Mouse (Mus musculus) embryonic facial prominence, embryonic 10.5 days (tissue): ENCODE results near the gene Got1. TPM values are rescaled to one million over a fixed set of nuclear protein-coding genes. Genes with fewer than 3 reads are reported as not detected.

ENCODE experiments used
- DNase-seq: peaks from one replicate; pipeline ENCODE4 v3.0.0-alpha.2; 2017; ENCODE audit warnings: low spot score
- H3K27ac ChIP-seq: fragments of 300-500 bp; sonication (generic); replicated peaks from 2 replicates; pipeline ENCODE4 v1.5.1; 2016; ENCODE audit warnings: mild to moderate bottlenecking
- H3K27me3 ChIP-seq: fragments of 300-500 bp; sonication (generic); replicated peaks from 2 replicates; pipeline ENCODE4 v1.6.1; 2016; ENCODE audit warnings: low read depth, mild to moderate bottlenecking; ENCODE audit not compliant: poor library complexity, severe bottlenecking
- H3K36me3 ChIP-seq: fragments of 300-500 bp; sonication (generic); replicated peaks from 2 replicates; pipeline ENCODE4 v1.6.1; 2016; ENCODE audit warnings: mild to moderate bottlenecking, moderate library complexity
- H3K4me1 ChIP-seq: fragments of 300-500 bp; sonication (generic); 2 replicates; pipeline ENCODE4 v1.6.1; 2016
- H3K4me3 ChIP-seq: fragments of 300-500 bp; sonication (generic); 2 replicates; pipeline ENCODE4 v1.5.1; 2016; ENCODE audit warnings: mild to moderate bottlenecking, moderate library complexity
- H3K9me3 ChIP-seq: fragments of 300-500 bp; sonication (generic); 2 replicates; pipeline ENCODE4 v1.6.1; 2016; ENCODE audit warnings: mild to moderate bottlenecking
- WGBS: fragments of 180-500 bp; shearing (Covaris S2); methylation state at CpG from one replicate; pipeline ENCODE4 v1.1.7; 2016; 5-methylcytosine and 5-hydroxymethylcytosine counted together
- polyA plus RNA-seq: library from polyadenylated mRNA; unstranded; fragments of >200 nt; fragmentation: Nextera tagmentation; extraction: Ambion mirVana; gene quantifications from 2 replicates; pipeline ENCODE4 v1.2.1, GENCODE M21; 2016

Gene Got1
- polyA plus RNA-seq, 1 experiment from 2014 or later, result 57.9 TPM

DNA sequence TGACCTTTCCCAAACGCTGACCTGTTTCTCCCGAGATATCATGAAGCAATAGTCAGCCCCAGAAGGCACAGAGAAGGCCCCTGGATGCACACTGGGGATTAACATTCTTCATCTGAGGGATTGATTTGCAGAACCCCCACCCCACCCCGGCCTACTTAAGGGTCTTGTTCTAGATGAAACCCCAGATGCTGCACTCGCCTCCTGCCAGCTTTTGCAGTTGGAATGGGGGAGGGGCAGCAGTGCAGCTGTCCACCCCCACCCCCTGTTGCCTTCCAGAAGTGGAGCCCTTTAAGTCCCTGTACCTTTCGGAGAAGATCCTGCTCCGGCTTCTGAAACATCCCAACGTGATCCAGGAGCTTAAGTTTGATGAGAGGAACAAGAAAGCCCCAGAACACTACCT, 55.1 kb downstream of the Got1 start:
- Histone ChIP-seq H3K4me1 (peaks cover 10% of the 10 kb centered on the region), H3K27ac (no peak overlapping the region), H3K36me3 (no peaks in the 10 kb centered on the region), H3K4me3 (no peak overlapping the region), H3K27me3 (no peaks in the 10 kb centered on the region), H3K9me3 (no peaks in the 10 kb centered on the region)
- WGBS, result 64% methylated on average over 7 of the region's 7 CpGs
- DNase-seq, result peak; percentile 17

DNA sequence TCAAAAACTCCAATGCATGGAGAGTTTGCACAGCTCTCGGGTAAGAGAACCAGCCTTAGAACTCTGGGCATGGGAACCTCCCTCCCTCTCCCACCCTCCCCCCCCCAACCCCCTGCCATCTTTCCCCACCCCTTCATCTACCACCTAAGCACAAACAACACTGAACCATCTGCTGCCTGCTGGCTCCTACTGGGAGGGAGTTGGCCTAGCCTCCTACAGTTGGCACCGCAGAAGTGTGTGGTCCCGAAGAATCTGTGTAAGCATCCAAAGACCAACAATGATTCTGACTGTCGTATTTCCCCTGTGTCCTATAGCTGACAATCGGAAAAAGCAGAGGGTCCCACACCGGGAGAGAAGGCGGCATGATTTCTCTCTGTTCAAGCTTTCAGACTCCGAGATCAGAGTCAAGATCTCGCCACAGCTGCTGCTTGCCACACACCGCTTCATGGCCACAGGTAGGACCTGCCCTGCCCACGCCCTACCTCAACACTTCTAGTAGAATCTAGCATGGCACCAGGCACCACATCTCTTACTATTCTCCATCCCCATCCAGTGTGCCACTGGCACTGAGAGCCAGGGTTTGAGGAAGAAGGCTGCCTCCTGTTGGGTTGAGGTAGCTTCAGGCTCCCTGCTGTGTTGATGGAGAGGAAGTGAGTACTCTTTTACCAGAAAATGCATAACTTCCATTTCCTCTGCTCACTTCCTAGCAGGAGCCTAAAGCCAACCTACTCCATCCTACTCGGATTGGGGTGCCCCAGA, 56.3 kb downstream of the Got1 start:
- WGBS, result 84% methylated on average over 12 of the region's 12 CpGs
- Histone ChIP-seq H3K36me3 (no peaks in the 10 kb centered on the region), H3K9me3 (no peaks in the 10 kb centered on the region), H3K27ac (no peak overlapping the region), H3K4me3 (no peak overlapping the region), H3K4me1 (peaks cover 10% of the 10 kb centered on the region), H3K27me3 (no peaks in the 10 kb centered on the region)
- DNase-seq, result no peak

DNA sequence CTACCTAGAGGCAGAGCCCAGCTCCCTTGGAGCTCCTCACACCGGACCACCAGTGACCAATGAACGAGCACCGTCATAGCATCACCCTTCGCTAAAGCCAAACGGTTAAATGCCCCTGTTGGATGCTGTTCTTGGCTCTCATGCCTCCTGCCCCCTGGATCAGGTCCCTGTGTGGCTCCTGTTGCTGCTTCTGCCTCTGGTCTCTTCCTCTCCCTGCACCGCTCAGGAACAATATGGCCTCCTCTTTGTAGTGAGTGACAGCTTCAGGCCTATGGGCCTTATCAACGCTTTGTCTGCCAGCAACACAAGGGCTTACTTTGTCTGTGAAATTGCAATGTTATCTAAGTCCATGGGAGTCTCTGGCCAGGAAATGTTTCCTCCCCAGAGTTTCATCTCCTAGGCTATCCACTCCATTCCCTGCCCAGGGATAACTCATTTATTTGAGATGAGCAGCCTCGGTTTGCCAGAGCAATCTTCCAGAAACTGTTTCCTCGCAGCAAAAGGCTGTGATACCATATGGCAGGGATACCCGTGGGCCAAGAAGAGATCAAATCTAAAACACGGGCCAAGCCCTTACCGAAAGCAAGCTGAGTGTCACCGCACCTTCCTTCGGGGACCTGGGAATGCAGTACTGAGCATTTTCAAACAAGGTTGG, 58.7 kb downstream of the Got1 start:
- no peak for DNase-seq
- Histone ChIP-seq H3K9me3 (no peaks in the 10 kb centered on the region), H3K4me1 (peaks cover 10% of the 10 kb centered on the region), H3K27me3 (no peaks in the 10 kb centered on the region), H3K36me3 (no peaks in the 10 kb centered on the region), H3K27ac (no peak overlapping the region), H3K4me3 (no peak overlapping the region)
- 93% methylated on average over 14 of the region's 14 CpGs for WGBS

DNA sequence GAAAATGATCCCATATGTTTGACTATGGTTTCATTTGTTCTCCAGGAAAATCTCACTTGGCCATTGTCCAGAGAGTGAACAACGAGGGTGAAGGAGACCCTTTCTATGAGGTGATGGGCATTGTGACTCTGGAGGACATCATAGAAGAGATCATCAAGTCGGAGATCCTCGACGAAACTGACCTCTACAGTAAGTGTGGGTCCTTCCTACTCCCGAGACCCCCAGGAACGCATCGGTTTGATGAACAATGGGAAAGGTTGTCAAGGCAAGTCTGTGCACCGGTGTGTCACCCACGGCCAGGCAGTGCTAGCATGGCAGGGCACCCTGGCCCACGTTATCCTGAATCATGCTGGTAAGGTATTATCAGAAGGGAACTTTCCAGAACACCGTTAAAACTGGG, 59.3 kb downstream of the Got1 start:
- Histone ChIP-seq H3K27me3 (no peaks in the 10 kb centered on the region), H3K9me3 (no peaks in the 10 kb centered on the region), H3K4me3 (no peak overlapping the region), H3K27ac (no peak overlapping the region), H3K4me1 (peaks cover 10% of the 10 kb centered on the region), H3K36me3 (no peaks in the 10 kb centered on the region)
- WGBS, result 93% methylated on average over 11 of the region's 11 CpGs
- DNase-seq, result no peak

DNA sequence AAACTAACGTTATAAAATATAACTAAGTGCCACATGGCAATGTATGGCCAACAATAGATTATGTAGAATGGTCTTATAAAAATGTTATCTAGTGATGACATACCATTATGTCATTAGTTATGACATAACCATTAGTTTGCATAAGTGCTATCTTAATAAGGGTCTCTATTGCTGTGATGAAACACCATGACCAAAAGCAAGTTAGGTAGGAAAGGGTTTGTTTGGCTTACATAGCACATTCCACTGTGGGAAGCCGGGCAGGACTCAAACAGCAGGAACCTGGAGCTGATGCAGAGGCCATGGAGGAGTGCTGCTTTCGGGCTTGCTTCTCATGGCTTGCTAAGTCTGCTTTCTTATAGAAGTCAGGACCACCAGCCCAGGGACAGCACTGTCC, 60.1 kb downstream of the Got1 start:
- 88% methylated on average over 3 of the region's 3 CpGs for WGBS
- no peak for DNase-seq
- Histone ChIP-seq H3K4me1 (peaks cover 2% of the 10 kb centered on the region), H3K27me3 (no peaks in the 10 kb centered on the region), H3K36me3 (no peaks in the 10 kb centered on the region), H3K4me3 (no peak overlapping the region), H3K27ac (no peak overlapping the region), H3K9me3 (no peaks in the 10 kb centered on the region)

DNA sequence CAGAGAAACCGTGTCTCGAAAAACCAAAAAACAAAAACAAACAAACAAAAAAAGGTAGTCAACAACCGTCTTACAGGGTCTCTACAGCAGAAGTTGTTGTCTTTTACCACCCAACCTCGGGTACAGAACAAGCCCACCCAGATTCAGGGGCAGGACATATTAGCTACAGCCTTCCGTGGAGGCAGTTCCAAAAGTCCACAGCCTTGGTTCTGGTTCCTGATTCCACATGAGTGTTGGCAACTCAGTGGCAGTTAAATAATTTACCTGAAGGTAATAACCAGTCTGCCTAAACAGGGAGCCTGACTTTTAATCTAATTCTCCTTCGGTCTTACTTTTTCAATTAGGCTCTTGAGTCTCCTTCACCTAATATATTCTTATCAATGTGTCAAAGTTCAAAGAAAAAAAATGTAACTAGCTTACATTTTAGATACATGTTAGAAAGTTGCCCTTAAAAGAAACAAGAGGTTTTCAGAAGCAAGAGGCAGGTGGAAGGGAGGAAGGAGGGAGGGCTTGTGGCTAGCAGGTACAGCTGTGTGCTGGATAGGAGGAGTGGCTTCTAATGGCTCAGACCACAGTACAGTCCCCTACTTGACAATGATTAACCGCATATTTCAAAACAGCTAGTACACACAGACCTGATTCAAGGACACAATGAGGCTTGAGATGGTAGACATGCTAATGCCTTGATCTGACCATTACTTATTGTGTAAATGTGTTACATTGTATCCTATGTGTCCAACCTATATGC, 60.7 kb downstream of the Got1 start:
- Histone ChIP-seq H3K4me1 (no peaks in the 10 kb centered on the region), H3K27me3 (no peaks in the 10 kb centered on the region), H3K27ac (no peak overlapping the region), H3K9me3 (no peaks in the 10 kb centered on the region), H3K4me3 (no peak overlapping the region), H3K36me3 (no peaks in the 10 kb centered on the region)
- DNase-seq, result no peak
- WGBS, result 89% methylated on average over 7 of the region's 7 CpGs

DNA sequence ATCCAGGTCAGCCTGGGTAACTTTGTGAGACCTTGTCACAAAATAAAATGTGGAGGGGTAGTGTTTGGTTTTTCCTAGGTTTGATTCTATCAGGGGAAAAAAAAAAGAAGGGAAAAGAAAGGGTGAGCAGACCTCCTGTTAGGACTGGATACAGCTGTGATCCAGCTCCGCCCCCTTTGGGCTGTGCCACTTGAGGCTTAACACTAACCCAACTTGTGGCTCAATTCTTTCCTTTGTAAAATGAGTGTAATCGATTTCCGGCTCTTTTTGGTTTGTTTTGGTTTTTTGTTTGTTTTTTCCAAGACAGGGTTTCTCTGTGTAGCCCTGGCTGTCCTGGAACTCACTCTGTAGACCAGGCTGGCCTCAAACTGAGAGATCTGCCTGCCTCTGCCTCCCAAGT, 62.3 kb downstream of the Got1 start:
- no peak for DNase-seq
- H3K36me3 ChIP-seq, result no peaks in the 10 kb centered on the region
- no peaks in the 10 kb centered on the region for H3K9me3 ChIP-seq
- H3K4me3 ChIP-seq, result no peak overlapping the region
- H3K4me1 ChIP-seq, result no peaks in the 10 kb centered on the region
- no peaks in the 10 kb centered on the region for H3K27me3 ChIP-seq
- 90% methylated on average over 3 of the region's 3 CpGs for WGBS
- no peak overlapping the region for H3K27ac ChIP-seq

DNA sequence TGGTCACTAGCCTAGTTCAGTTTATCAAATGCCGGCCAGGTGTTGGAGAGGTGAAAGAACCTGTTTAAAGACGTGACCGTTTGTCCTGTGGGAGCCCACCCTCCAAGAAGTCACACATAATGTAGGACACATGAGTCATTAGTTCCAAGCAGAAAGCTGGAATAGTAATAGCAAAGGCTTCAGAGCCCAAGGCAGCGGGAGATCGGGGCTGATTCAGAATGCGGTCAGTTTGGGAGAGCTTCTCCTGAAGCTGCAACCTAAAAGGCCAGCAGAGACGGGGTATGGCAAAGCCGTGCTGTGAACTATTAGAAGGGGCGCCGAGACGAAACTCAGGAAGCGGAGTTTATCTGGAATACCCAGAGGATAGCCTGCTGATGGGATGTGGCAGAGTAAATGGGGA, 63.9 kb downstream of the Got1 start:
- no peak for DNase-seq
- Histone ChIP-seq H3K4me1 (no peaks in the 10 kb centered on the region), H3K27ac (no peak overlapping the region), H3K9me3 (no peaks in the 10 kb centered on the region), H3K4me3 (no peak overlapping the region), H3K27me3 (no peaks in the 10 kb centered on the region), H3K36me3 (no peaks in the 10 kb centered on the region)
- WGBS, result 81% methylated on average over 12 of the region's 12 CpGs

DNA sequence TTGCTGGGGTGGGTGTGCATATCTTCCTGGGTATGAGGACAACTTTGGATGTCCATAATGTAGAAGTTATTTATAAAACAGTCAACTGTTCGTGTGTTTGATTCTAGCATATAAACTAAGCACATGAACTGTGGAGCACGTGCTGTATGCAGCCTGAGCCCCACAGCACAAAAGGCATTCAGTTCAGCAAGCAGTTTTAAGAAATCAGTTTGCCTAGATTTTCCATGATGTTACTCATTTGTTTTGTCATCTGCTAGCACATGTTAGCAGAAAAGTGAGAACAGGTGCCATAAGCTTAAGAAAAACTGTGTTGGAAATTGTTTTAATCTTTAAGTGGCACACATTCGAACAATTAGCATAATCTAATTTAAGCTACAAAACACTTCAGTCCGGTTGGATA, 64.5 kb downstream of the Got1 start:
- no peak for DNase-seq
- Histone ChIP-seq H3K27me3 (no peaks in the 10 kb centered on the region), H3K9me3 (no peaks in the 10 kb centered on the region), H3K27ac (no peak overlapping the region), H3K4me1 (no peaks in the 10 kb centered on the region), H3K36me3 (no peaks in the 10 kb centered on the region), H3K4me3 (no peak overlapping the region)
- 73% methylated on average over 4 of the region's 4 CpGs for WGBS

DNA sequence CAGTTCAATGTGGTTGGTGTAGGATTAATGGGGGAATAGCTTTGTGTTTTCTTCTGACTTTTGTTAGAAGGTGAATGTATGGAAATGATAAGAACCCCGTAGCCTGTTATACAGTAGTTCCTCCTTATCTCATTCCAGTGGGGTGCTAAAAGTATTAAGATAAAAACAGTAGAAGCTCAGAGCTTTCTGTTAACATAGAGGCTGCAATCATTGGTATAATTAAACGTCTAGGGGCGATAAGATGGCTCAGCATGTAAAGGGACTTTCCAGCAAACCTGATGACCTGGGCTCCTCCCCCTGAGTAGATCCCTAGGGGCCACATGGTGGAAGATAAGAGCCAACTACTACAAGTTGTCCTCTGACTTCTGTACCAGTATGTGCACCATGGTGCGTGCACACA, 71.4 kb downstream of the Got1 start:
- Histone ChIP-seq H3K4me3 (no peak overlapping the region), H3K27me3 (no peaks in the 10 kb centered on the region), H3K4me1 (no peaks in the 10 kb centered on the region), H3K9me3 (no peaks in the 10 kb centered on the region), H3K27ac (no peak overlapping the region), H3K36me3 (no peaks in the 10 kb centered on the region)
- no peak for DNase-seq
- 85% methylated on average over 4 of the region's 4 CpGs for WGBS

DNA sequence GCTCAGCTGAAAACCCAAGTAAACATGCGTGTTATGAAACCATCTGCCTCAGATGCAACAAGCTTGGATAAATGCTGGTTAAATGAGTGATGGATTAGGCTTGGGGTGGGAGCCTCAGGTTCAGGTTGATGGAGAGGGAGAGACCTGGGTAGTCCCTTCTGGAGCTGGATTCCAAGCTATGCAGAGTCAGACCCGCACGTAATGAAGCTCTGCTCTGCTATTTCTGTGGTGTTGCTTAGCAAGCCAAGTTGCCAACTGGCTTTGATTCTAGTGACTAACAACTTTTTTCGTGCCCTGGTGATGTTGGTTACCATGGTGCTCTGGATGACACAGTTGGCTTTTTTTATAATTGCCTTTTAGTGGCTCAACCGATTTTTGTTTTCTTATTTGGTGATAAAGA, 72.2 kb downstream of the Got1 start:
- Histone ChIP-seq H3K27ac (no peak overlapping the region), H3K27me3 (no peaks in the 10 kb centered on the region), H3K9me3 (no peaks in the 10 kb centered on the region), H3K36me3 (no peaks in the 10 kb centered on the region), H3K4me3 (no peak overlapping the region), H3K4me1 (no peaks in the 10 kb centered on the region)
- no peak for DNase-seq
- 91% methylated on average over 5 of the region's 5 CpGs for WGBS

DNA sequence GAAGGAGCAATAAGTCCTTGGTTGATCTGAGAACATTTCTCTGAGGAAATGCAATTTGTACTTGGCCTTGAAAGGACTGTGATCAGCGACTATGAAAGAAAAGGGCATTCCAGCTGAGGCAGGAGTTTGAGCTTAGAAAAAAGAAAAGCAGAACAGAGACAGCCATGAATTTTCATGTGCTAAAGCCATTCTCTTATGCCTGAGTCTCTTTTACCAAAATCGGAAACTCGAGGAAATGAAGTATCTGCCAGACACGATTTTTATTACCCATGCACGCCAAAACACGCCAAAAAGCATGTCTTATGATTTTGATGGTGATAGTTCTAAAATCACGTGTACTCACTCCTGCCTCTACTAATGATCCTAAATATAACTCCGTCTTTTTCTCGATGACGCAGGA, 72.8 kb downstream of the Got1 start:
- Histone ChIP-seq H3K4me1 (no peaks in the 10 kb centered on the region), H3K36me3 (no peaks in the 10 kb centered on the region), H3K27ac (no peak overlapping the region), H3K9me3 (no peaks in the 10 kb centered on the region), H3K27me3 (no peaks in the 10 kb centered on the region), H3K4me3 (no peak overlapping the region)
- DNase-seq, result no peak
- WGBS, result 91% methylated on average over 10 of the region's 10 CpGs
